Mouse (Mus musculus) liver, postnatal 0 days (tissue): ENCODE results near the gene Tgm2.

Source experiments
- CTCF ChIP-seq: sonication (generic); IDR thresholded peaks from 2 replicates; pipeline ENCODE4 v1.5.1; 2016; ENCODE audit warnings: antibody characterized with exemption, low read depth
- EP300 ChIP-seq: IDR thresholded peaks from 2 replicates; pipeline ENCODE4 v1.6.1; 2016; ENCODE audit warnings: antibody characterized with exemption, low read depth, mild to moderate bottlenecking

DNA sequence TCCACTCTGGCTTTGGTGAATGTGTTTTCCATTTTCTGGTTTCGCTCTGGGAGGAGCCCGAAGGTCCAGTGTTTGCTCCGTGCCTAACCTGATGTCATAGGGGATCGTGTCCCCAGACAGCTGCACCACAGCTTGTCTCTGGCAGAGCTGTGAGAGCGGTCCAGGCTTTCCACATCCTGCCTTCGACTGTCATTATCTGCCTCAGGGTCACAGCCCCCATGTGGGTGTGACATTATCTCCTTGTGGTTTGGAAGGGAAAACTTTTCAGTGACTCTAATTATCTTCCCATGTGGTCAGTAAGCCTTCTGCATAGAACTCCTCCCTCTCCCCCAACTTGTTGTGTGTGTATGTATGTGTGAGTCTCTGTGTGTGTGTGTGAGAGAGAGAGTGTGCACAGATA is 40.6 kb downstream of the Tgm2 start:
- TF ChIP-seq CTCF (no peak), EP300 (no peak)
